Mouse (Mus musculus): ENCODE data around the gene Porcn. TPM values are rescaled to one million over a fixed set of nuclear protein-coding genes. Genes with fewer than 3 reads are reported as not detected.
A peak's percentile ranks its signal among the peaks of the same experiment; 100 is the strongest.

Porcn gene
- total RNA-seq, 2 experiments from 2014 or later = 99.1 to 103 TPM

- DNase-seq = no peak
Measured at GRCm38 (mm10) chrX:8205551-8205950, 774 bp downstream of the Porcn start.

- DNase-seq = no peak
Measured at GRCm38 (mm10) chrX:8205088-8205487, 1.2 kb downstream of the Porcn start.

- no peak for DNase-seq
Measured at GRCm38 (mm10) chrX:8204076-8204475, 2.2 kb downstream of the Porcn start.

- DNase-seq = no peak
Measured at GRCm38 (mm10) chrX:8203105-8203504, 3.2 kb downstream of the Porcn start.

GRCm38 (mm10) chrX:8193419-8193723, 13.0 kb downstream of the Porcn start, which contains the start of gene Ebp:
Ebp (minus strand) TSS chrX:8193512.
- peak; percentile 49 to 56 for DNase-seq

GRCm38 (mm10) chrX:8192640-8193418, 13.5 kb downstream of the Porcn start:
- peak; percentile 73 to 82 for DNase-seq

- peak in 1 of 2 experiments; percentile 24 for DNase-seq
Measured at GRCm38 (mm10) chrX:8192126-8192639, 14.1 kb downstream of the Porcn start.

- no peak for DNase-seq
Measured at GRCm38 (mm10) chrX:8182871-8183540, 23.3 kb downstream of the Porcn start.

- DNase-seq = no peak
Measured at GRCm38 (mm10) chrX:8179646-8180045, 26.7 kb downstream of the Porcn start.

GRCm38 (mm10) chrX:8178871-8179270, 27.5 kb downstream of the Porcn start:
- no peak for DNase-seq

- peak; percentile 80 to 81 for DNase-seq
Measured at GRCm38 (mm10) chrX:8175504-8176385, 30.6 kb downstream of the Porcn start, which contains the start of gene Tbc1d25. Tbc1d25 (minus strand) TSS chrX:8176181.

GRCm38 (mm10) chrX:8175169-8175503, 31.2 kb downstream of the Porcn start:
- DNase-seq = no peak

- no peak for DNase-seq
Measured at GRCm38 (mm10) chrX:8167716-8168647, 38.3 kb downstream of the Porcn start.

GRCm38 (mm10) chrX:8164471-8164870, 41.9 kb downstream of the Porcn start:
- peak in 1 of 2 experiments; percentile 3 for DNase-seq

GRCm38 (mm10) chrX:8163076-8163475, 43.2 kb downstream of the Porcn start:
- DNase-seq = no peak

GRCm38 (mm10) chrX:8145153-8145991, 61.0 kb downstream of the Porcn start, which contains the start of gene Rbm3:
Rbm3 (minus strand) TSS chrX:8145880.
- peak; percentile 78 to 83 for DNase-seq
